Mouse (Mus musculus): ENCODE data around the gene Xpnpep2. TPM values are rescaled to one million over a fixed set of nuclear protein-coding genes. Genes with fewer than 3 reads are reported as not detected.

Xpnpep2 gene
- total RNA-seq (2021): under 1 TPM; 0.26 to 0.45 TPM
- long read RNA-seq, experiment 1, partial matches to known transcripts: 0 of 1 reads
- long read RNA-seq, experiment 1, other reads (novel, unspliced or antisense): 0 of 1 reads
- long read RNA-seq, experiment 2, partial matches to known transcripts: 0 of 1 reads
- long read RNA-seq, experiment 2, other reads (novel, unspliced or antisense): 1 of 1 reads

DNA sequence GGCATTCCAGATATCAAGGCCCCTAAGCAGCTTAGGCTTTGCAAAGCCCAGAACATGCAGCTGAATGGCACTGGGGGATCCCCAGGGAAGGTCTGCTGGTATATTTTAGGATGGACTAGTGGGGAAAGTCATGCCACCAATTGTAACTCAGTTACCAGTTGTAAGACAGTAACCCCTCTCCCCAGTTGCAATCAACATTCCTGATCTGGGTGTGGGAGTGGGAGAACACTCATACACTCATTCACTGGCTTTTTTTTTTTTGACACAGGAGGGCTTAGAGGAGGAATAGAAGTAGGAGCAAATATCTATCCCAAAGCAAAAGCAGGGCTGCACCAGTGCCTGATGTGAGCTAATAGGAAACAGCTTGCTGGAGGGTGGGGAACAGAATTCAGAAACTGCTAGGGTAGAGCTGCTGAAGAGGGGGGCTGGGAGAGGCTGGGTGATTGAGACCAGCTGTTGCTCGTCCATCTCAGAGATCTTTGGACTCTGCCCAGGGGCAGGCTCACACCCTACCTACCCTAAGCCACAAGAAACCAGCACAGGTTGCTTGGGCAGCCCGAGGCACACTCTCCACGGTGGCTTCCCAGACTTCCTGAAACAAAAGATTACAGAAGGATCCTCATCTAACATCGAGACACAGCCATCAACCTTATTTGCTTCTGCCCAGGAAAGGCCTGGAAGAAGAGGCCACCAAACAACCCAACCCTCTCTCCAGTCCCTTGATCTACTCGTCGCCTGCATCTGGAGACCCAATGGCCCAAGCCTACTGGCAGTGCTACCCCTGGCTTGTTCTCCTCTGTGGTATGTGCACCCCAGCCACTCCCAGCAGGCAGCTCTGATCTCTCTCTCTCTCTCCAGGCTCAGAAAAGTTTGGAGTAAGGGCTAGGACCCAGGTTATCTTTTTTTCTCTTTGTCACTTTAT lies at the start of gene Xpnpep2:
Xpnpep2 (plus strand) TSS at position 332 of the 922 bp plus-strand sequence.
- no peak for DNase-seq (ENCODE audit: low spot score in 2 of 2)

DNA sequence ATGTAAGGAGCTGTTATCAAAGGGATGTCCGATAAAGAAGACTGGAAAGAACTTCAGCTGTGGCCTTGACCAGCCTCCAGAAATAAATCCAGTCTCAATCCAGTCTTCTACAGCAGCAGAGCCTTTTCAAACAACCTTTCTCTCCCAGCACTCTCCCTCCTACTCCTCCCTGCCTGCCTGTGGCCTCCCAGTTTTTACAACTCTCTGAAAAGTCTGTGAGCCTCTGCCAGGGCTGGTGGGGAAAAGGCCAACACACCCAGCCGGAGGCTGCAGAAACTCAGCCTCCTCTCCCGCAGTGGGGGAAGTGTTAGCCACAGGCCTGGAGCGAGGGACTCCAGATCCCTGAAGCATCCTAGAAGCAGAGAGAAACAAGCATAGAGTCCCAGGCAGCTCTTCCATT lies 46.0 kb upstream of the Xpnpep2 start:
- no peak for DNase-seq (ENCODE audit: low spot score in 2 of 2)

DNA sequence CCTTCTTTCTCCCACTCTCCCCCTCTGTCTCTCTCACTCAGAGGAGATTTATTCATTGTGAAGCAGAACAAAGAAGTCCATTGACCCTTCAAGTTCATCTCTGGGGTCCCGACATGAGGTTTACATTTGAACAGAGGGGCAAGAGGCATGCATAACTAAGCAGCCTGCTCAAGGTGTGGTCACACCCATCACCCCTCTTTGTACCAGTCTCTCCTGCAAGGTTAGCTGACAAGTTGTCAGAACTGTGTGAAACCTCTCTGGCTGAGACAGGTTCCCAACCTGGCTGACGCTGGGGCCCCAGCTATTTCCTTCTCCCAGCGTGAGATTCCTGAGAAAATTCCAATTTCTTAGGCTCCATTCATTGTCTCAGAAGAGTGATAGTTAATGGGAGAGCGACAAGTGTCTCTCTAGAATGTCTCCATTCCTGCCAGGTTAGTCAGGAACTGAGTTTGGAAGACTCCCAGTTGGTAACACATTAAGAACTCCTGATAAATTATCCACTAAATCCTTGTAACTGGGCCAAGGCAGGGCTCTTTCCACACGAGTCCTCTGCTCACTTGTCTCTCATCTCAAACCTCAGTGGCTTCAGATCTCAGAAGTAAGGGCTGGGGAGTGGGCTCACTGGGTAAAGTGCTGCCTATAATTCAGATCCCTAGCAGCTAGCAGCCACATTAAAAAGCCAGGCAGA lies 44.2 kb upstream of the Xpnpep2 start:
- DNase-seq (ENCODE audit: low spot score in 2 of 2): no peak

DNA sequence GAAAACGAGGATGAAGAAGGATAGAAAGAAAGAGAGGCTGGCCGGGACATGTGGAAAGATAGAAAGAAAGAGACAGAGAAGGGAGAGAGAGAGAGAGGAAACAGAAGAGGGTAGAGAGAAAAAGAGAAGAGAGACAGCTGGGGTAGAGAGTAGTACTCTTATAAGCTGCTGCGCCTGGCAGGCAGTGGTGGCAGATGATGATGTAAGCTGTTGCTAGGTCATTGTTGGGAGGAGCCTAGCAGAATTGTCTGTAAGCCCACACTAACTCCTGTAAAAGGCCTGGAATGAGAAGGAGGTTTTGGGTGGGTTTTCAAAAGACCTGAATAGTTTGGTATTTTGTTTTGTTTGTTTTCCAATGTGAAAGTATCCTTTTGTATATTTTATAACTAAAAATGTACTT lies 41.6 kb upstream of the Xpnpep2 start:
- no peak for DNase-seq (ENCODE audit: low spot score in 2 of 2)

DNA sequence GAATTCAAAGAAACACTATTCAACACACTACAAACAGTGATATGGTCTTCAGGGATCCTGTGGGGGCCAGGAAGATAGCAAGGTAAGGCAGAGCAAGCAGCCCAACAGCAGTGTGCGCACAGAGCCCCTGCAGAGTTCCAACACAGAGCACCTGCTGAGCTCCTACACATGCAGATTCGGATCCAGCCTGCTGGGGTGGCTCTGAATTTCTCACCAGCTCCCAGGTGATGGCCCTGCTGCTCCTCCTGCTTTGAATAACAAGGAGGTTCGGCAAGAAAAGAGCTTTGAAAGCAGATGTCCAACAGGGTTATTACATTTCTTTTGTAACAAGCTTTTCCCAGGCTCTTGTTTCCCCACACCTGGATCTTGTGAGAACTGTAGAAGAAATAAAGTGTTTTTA lies 36.6 kb upstream of the Xpnpep2 start:
- no peak for DNase-seq (ENCODE audit: low spot score in 2 of 2)

DNA sequence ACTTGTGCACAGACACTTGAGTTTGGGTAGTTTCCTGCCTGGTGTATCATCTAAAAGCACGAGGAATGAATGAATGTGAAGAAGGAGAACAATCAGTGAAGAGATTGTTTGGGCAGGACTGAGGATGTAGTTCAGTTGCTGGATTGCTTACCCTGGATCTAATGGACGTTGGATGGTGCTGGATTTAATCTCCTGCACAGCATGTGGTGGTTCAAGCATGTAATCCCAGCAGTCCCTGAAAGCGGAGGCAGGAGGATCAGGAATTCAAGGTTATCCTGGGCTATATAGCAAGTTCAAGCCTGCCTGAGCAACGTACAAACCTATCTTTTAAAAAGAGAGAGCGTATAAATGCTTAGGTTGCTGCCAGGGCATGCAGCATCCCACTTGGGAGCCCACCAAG lies 36.1 kb upstream of the Xpnpep2 start:
- DNase-seq (ENCODE audit: low spot score in 2 of 2): no peak

DNA sequence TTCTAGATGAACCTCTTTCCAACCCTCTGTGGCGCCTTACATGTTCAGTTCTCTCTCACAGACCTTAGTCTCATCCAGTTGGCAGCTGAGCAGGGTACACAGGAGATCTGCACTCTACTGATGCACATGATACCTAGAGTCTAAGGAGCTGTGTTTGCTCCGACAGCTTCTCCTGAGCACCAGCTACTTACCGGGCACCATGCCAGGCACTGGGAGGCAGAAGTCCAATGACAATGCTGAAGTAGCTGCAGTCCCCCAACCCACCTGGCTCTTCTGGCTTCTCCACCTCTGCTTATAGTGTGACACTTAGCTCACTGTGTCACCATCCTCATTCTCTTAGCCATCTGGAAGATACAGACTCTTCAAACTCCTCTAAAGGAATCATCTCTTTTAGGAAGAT lies 33.8 kb upstream of the Xpnpep2 start:
- DNase-seq (ENCODE audit: low spot score in 2 of 2): peak in 1 of 2 experiments; percentile 8

DNA sequence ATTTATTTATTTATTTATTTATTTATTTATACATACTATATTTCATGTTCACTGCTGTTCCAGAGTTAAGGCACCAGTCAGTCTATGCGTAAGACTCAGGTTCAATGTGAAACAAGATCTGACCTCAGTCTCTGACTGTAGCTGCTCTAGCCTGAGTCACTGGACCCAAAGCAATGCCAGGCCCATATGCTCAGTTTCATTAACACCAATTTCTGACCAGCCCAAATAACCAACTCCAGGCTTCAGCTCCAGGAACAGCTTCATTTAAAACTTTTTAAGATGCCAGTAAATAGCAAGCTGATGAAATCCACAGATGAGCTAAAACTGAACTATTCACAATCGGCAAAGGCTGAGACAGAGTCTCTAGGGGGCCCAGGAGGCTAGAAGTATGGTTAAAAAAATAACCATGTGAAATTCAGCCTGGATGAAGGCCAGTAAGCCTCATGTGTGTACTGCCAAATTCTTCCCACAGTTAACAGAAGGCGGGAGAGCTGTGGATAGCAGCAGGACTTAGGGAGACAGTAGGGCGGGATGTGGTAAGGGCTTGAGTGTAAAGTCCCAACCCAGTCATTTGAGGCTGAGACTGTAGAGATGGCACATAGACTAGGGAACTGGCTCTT lies 31.6 kb upstream of the Xpnpep2 start:
- peak; percentile 9 to 26 for DNase-seq (ENCODE audit: low spot score in 2 of 2)

DNA sequence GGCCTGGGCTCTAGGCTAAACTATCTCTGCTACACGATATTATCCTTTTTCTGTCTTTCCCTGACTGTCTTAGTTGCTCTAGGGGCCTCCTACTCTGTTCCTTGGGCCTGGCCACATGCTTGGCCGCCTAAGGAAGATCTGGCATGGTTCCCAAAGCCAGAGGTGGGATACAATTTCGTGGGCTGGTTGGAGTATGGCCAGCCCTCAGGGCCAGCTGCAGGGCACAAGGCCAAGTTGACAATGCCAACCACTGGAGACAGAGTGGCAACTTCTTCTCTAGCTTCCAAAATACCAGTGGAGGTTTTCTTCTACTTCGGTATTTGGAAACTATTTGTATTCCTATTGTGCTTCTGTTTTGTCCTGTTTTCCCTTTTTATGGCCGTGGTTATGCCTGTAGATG lies 26.2 kb upstream of the Xpnpep2 start:
- DNase-seq (ENCODE audit: low spot score in 2 of 2): no peak

DNA sequence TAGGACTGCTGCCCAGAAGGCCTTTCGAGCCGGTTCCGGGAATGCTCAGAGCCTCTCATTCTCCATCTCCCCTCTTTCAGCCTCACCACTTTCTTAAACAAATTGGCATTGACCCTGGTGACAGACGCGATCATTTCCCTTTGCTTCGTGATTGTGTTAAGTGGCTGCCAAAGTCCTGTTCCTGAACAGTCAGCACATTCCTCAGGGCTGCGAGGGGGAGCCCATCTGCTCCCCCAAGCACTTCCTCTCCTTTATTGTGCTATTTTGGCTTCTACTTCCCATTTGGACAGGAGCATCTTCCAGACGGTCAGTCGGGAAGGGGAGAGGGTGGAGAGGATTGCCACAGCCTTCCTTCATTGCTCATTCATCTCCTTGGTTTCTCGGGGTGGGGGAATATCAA lies 16.4 kb upstream of the Xpnpep2 start:
- DNase-seq (ENCODE audit: low spot score in 2 of 2): no peak

DNA sequence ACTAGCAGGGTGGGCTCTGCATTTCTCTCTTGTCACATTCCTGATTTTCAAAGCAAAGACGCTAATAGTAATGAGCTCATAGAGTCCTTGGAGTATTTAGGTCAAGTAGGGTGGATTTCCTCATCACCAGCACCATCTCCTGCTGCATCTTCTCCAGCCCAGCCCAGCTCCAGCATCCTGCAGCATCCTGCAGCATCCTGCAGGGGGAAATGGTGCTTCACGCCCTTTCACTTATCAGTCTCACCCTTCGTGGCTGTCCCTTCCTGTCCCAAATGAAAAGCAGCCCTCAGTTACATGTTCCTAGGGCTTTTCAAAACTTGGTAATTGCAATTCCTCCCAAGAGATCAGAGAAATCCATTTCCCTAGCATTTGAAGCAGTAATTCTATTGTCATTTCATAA lies 15.0 kb upstream of the Xpnpep2 start:
- DNase-seq (ENCODE audit: low spot score in 2 of 2): no peak

DNA sequence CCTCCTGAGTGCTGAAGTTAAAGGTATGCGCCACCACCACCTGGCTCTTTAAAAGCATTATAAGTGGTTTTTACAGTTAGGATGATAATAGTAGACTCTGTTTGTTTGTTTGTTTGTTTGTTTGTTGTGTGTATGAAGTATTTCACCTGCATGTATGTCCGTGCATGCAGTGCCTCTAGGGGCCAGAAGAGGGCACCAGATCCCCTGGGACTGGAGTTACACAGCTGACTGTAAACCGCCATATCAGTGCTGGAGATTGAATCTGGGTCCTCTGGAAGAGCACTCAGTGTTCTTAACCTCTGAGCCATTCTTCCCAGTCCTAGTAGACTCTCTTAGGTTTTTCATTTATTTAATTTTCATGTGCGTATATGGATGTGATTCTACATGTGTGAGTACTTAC lies 13.9 kb upstream of the Xpnpep2 start:
- no peak for DNase-seq (ENCODE audit: low spot score in 2 of 2)

DNA sequence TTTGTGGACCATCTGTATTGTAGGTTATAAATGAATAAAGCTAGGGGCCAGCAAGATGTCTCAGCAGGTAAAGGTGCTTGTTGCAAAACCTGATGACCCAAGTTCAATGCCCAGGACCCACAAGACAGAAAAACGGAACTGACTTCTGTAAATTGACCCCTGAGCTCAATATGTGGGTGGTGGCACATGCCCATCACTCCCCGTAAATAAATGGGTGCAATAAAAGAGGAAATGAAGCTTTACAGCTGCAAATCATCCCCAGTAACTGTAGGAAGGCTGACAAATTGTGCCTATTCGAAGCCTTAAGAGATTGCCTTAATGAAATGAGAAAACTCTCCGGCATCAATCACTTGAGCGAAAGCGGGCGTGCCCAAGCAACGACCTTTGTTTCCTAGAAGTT lies 11.9 kb upstream of the Xpnpep2 start:
- no peak for DNase-seq (ENCODE audit: low spot score in 2 of 2)

DNA sequence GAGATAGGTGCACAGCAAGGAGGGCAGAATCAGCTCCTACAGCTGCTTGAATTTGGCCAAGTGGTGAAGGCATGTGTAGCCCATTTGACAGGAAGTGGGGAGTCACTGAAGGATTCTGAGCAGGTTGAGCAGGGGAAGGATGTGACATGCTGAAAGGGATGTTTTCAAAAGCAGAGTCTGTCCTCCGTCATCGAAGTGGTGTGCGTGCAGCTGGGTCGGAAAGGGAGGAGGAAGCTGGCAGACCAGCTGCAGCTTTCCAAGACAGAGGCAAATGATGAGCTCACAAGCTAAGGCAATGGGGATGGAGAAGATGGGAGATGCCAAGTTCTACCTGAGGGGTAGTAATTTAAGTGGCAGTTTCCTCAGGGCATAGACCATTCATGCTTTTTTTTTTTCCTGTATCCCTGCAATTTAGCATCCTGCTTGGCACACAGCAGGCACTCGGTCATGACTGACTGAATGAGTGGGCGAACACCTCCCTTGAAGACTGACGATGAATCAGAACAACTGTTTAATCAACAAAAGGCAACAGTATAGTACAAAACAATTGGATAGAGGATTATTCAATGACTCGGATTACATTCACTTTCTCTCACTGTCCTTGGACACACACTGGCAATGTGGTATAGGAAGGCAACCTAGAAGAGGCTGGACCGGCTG lies 9.9 kb upstream of the Xpnpep2 start:
- DNase-seq (ENCODE audit: low spot score in 2 of 2): no peak

DNA sequence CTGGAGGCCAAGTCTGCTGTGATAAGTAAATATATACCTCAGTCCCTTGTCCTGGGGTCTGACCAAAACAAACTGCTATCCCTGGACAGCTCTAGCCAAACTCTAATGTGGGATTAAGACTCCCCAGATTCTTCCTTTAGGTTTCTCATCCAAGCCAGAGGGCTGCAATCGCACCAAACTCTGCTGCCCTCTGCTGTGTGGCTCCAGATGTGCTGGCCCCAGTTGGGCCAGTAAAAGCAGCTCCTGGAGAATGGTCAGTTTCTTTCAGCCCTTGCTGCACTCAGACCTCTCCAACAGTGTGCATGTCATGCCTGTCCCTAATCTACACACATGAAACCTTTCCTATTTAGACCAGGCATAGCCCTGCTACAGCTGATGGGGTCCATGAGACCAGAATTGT lies 8.7 kb upstream of the Xpnpep2 start:
- peak in 1 of 2 experiments; percentile 5 for DNase-seq (ENCODE audit: low spot score in 2 of 2)

DNA sequence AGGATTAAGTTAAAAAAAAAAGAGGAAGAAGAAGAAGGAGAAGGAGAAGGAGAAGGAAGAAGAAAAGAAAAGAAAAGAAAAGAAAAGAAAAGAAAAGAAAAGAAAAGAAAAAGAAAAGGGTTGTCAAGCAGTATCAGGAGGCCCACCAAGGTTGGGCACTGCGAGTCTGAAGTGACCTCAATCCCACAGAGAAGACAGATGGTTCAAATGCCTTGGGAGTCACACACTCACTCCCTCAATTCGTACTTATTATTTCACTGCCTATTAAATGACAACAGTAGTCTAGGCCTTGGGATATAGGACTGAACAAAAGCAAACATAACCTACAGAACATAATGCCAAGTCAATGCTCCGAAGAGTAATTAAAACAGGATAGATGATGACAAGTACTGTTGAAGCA lies 5.3 kb upstream of the Xpnpep2 start:
- DNase-seq (ENCODE audit: low spot score in 2 of 2): no peak

DNA sequence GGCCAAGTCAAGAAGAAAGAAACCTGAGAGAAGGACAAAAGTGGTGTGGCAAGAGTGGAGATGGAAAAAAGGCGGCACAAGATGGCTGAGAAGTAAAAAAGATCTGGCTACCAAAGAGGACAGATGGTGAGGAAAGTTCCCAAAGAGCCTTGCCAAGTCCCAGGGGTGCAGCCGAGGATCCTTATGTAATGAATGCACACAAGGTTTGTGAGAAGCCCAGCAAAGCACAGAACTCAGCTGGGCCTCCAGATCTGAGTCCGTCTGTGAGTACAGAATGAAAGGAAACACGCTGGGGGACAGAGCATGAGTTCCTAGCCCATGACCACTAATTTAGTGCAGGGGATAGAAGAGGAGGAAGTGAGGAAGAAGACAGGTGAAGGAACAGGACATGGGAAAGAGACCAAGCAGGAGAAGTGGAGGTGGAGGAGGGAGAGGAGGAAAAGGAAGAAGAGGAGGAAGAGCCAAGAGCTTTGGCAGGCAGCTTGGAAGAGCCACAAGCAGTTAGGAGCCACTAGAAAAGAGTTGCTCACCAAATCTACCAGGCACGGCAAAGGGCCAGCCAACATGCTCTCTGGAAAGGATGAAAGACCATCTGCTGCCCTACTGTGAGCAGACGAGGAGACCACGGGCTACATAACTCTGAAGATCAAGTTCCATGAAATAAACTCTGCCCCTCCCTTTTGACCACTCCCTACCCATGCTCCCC lies 3.6 kb upstream of the Xpnpep2 start:
- DNase-seq (ENCODE audit: low spot score in 2 of 2): peak; percentile 24 to 51

DNA sequence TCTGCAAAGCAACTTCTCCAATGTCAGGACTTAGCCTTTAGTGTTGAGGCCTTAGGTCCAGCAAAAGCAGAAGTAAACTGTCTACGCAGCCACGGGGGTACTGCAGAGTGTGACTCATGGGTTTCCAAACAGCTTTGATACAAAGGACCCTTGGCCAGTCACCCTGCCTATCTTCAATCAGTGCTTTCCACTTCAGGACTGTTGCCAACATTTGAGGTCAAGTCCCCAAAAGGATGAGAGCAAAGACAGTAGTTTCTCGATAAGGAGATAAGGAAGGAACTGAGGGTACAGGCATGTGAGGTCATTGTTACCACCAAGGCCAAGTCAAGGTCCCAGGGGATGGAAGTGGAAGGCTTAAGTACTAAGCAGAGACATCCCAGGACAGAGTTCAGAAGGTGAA lies 2.3 kb upstream of the Xpnpep2 start:
- DNase-seq (ENCODE audit: low spot score in 2 of 2): no peak

DNA sequence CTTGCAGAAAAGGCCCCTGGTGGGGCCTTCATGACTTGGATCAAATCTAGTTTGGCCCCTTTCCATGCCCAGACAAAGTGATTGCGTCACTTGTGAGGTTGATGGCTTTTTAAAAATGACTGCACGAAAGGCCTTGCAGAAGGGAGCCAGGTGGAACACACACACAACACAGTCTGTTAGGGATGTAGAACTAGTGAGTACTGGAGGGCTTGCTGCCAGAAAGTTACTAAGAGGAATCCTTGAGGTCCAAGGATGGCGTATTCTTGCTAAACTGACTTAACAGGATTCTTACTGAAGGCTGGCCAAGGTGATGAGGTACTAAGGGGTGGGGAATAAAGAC lies 761 bp downstream of the Xpnpep2 start:
- DNase-seq (ENCODE audit: low spot score in 2 of 2): no peak

DNA sequence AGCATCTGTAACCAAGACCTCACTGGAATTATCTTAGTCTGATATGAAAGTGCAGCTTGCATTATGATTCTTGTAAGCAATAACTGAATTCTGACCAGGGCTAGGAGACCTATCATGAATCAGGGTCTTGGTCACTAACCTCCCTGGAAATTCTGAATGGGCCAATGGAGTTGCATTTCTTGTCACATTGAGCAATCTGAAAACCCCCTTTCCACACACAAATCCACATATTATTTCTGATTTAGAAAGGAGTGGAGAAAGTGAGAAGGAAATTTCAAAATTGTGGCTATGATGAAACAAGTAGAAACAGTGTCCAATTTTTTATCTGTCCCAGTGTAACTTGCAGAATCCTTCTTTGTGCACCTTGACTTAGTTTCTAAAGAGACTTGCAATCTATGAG lies 10.8 kb downstream of the Xpnpep2 start:
- DNase-seq (ENCODE audit: low spot score in 2 of 2): no peak
